Mouse (Mus musculus): Measurements from ENCODE around the gene Car6. TPM values are rescaled to one million over a fixed set of nuclear protein-coding genes. Genes with fewer than 3 reads are reported as not detected.
A peak's percentile ranks its signal among the peaks of the same experiment; 100 is the strongest.

The Car6 gene
- polyA plus RNA-seq, 1 experiment from 2014 or later: 0.20 TPM

DNA sequence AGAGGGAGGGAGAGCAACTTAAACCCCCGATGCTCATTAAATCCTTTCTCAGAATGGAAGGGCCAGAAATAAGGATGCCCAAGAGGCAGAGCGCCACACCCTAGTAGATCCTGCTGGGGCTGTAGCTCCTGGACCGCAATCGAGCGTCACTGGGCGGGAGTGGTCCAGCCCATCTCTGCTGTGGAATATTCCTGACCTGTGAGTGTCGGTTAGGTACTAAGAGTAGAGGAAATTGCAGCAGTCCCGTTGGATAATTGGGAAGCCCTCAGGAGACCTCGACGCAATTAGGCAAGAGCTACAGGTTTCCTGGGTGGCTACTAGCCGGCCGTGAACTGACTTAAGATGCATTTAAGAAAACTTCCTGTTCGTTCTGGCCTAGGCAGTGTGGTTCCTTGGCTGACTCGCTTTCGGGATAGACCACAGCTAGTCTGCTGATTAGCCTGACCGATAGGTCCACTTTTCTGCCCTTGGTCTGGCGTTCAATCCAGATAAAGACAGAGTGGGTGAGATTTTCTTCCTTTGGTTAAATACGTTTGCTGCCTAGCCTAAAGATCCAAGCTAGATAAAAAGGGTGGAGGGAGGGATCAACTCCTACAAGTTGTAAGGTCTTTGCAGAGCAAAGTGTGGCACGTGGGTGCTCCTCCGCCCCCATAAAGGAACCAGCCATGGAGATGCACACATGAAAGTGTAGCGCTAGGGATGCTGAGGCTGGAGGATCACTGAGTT, 36.7 kb upstream of the Car6 start:
- Histone ChIP-seq H3K9ac (peak overlapping the region; percentile 80), H3K4me1 (peaks cover 58% of the 10 kb centered on the region), H3K27ac (peak overlapping the region; percentile 98), H3K36me3 (peaks cover 26% of the 10 kb centered on the region), H3K27me3 (no peaks in the 10 kb centered on the region), H3K4me3 (peak overlapping the region; percentile 67), H3K9me3 (no peaks in the 10 kb centered on the region), H3K4me2 (peak overlapping the region; percentile 71)
- under 1% methylated on average over 21 of the region's 21 CpGs for WGBS
- no peak for ATAC-seq (ENCODE audit: insufficient number of reproducible peaks, low FRiP score, low TSS enrichment, low read depth)

DNA sequence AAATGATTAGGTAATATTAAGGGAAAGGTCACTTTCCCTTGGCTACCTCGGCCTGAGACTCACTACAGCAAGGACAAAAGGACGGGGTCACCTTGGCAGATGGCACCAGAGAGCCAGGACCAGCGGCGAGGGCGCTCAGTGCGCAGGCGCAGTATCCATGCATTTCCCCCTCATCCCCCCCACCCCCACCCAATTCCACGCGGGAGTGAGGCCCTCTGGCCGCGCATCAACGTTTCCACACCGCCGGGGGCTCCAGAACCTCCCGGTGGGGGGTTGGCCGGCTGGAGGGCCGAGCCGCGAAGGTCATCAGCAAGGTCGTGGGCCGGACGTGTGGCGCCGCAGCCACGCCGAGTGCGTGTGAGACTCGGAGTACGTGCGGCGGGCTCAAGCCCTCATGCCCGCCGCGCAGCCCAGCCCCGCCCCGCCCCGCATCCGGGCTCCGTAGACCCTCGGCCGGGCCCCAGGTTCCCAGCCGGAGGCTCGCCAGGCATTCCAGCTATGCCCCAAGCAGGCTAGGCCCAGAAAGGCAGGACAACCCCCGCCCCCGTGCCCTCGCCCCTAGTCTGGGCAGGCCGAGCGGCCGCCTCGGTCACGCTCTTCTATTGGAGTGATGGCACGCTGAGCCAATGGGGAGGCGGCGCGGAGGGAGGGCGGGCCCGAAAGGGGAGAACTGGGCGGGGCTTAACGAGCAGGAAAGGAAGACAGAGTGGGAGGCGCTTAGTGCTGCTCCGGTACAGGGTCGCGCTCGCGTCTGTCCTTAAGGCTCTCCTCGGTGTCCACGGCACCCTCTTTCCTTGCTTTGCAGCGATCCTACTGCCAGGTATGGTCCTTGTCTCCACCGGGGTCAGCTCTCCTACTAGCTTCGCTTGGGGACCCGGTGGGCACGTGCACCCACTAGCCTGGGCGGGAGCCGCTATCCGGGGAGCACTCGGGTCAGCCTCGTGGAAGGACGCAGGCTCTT, 35.7 kb upstream of the Car6 start, which contains the start of gene Eno1:
Eno1 (plus strand) TSS at position 201 of the 961 bp plus-strand sequence.
- peak; percentile 97 for ATAC-seq (ENCODE audit: insufficient number of reproducible peaks, low FRiP score, low TSS enrichment, low read depth)
- Histone ChIP-seq H3K4me3 (peak within 1 kb of the TSS; percentile 67), H3K36me3 (peaks cover 16% of the 10 kb centered on the region), H3K27ac (peak within 1 kb of the TSS; percentile 98), H3K9ac (peak within 1 kb of the TSS; percentile 80), H3K27me3 (no peaks in the 10 kb centered on the region), H3K9me3 (no peaks in the 10 kb centered on the region), H3K4me1 (peaks cover 57% of the 10 kb centered on the region), H3K4me2 (peak within 1 kb of the TSS; percentile 71)
- WGBS: under 1% methylated on average over 77 of the region's 78 CpGs

DNA sequence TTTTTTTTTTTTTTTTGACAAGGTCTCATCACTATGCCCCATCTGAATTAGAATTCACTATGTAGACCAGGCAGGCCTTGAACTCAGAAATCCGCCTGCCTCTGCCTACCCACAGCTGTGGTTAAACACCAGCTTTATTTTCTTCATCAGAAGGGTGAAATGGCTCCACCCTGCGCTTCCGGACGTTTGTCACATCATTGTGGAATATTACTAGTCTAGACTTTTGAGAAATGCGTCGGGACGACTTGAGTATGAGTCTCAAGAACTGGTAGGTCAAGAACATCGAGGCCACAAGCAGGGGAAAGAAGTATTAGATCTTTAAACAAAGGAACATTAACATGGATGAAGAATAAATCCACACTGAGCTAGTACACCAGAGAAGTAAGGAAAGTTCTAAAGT, 34.9 kb upstream of the Car6 start:
- Histone ChIP-seq H3K9ac (0 out of 2 replicates have a peak overlapping the region, but pooled peaks have one; percentile 80), H3K4me1 (peaks cover 58% of the 10 kb centered on the region), H3K27me3 (no peaks in the 10 kb centered on the region)

DNA sequence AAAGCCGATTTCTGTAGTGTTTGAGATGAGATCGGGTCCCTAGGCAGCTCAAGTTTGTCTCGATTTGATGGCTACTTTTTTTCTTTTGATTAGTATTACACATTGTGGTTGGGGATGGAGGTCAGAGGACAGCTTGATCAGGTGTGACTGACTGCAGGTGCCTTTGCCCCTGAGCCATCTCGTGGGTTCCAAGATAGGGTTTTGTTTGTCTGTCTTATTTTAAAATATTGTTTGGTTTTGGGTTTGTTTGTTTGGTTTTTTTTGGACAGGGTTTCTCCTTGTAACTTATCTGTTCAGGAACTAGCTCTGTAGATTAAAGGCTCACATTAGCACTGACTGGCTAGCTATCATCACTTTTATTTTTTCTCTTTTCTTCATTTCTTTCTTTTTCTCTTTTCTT, 34.5 kb upstream of the Car6 start:
- no peak for ATAC-seq (ENCODE audit: insufficient number of reproducible peaks, low FRiP score, low TSS enrichment, low read depth)

More for the DNA sequence above, 34.9 kb upstream of the Car6 start:
- WGBS: 78% methylated on average over 8 of the region's 8 CpGs
- Histone ChIP-seq H3K4me3 (peak overlapping the region; percentile 67), H3K27ac (peak overlapping the region; percentile 98), H3K4me2 (peak overlapping the region; percentile 71), H3K9me3 (no peaks in the 10 kb centered on the region), H3K36me3 (peaks cover 9% of the 10 kb centered on the region)
- ATAC-seq (ENCODE audit: insufficient number of reproducible peaks, low FRiP score, low TSS enrichment, low read depth): no peak

DNA sequence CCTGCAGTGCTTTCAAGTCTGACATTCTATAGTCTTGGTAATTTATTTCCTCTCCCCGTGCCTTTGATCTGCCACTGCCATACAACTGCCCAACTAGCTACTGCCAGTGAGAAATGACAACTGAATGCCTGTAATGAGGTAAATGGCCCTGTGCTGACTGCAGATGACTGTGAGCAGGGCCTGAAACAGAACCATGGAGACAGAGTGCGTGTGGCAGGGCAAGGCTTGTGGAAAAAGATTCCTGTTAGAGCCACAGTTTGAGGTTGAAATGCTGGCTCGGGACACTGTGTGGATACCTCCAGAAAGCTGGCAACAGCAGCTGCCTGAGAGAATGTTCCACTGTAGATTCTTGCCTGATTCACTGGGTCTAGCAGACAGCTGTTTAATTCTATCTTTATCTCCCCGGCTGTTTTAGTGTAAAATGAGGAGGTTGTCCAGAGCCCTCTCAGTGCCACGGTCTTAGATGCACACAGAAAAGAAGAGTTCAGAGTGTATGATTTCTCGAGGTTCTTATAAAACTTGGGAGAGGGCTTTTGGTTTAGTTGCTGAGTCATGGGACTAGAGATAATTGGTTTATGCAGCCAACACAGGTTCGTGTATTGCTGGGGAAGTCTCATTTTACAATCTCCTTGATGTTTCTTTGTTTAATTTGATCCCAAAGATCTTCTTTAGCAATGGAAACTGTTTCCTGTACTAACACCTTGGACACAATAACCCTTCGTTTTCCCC, 33.6 kb upstream of the Car6 start:
- 29% methylated on average over 8 of the region's 8 CpGs for WGBS
- no peak overlapping the region for H3K4me3 ChIP-seq
- H3K36me3 ChIP-seq: no peaks in the 10 kb centered on the region
- H3K27me3 ChIP-seq: no peaks in the 10 kb centered on the region
- no peak overlapping the region for H3K9ac ChIP-seq
- no peaks in the 10 kb centered on the region for H3K9me3 ChIP-seq
- H3K4me2 ChIP-seq: no peak overlapping the region
- peaks cover 55% of the 10 kb centered on the region for H3K4me1 ChIP-seq
- no peak for ATAC-seq (ENCODE audit: insufficient number of reproducible peaks, low FRiP score, low TSS enrichment, low read depth)
- peak overlapping the region; percentile 73 for H3K27ac ChIP-seq

More for the DNA sequence above, 34.5 kb upstream of the Car6 start:
- Histone ChIP-seq H3K9ac (no peak overlapping the region), H3K36me3 (peaks cover 5% of the 10 kb centered on the region; the same call in 1 of the 2 replicates), H3K4me3 (no peak overlapping the region), H3K9me3 (no peaks in the 10 kb centered on the region), H3K27me3 (no peaks in the 10 kb centered on the region), H3K4me1 (peaks cover 59% of the 10 kb centered on the region), H3K4me2 (no peak overlapping the region), H3K27ac (peak overlapping the region; percentile 73)
- WGBS: 80% methylated on average over 4 of the region's 4 CpGs

DNA sequence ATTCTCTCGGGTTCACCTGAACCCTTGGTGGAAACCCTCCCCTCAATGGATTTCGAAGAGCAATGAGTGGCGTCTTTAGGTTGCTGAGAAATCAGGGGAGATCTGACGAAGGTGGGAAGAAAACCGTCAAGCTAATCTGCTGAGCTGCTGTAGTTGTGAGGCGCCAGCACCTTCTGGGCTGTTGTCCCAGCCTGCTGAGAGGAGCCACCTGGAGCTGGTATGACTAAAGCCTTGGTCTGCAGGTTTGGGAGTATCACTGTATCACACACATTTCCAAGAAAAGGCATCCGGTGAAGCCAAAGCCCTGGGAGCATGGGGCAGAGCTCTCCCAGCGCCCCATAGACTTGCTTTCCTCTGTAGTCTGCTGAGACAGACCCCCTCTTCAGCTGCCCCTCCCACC, 30.7 kb upstream of the Car6 start:
- ATAC-seq (ENCODE audit: insufficient number of reproducible peaks, low FRiP score, low TSS enrichment, low read depth): no peak
- WGBS: 50% methylated on average over 8 of the region's 8 CpGs
- no peak overlapping the region for H3K4me3 ChIP-seq
- H3K9me3 ChIP-seq: no peaks in the 10 kb centered on the region
- H3K27ac ChIP-seq: no peak overlapping the region
- H3K9ac ChIP-seq: no peak overlapping the region
- H3K4me1 ChIP-seq: peaks cover 58% of the 10 kb centered on the region
- no peak overlapping the region for H3K4me2 ChIP-seq
- H3K36me3 ChIP-seq: no peaks in the 10 kb centered on the region
- H3K27me3 ChIP-seq: no peaks in the 10 kb centered on the region

DNA sequence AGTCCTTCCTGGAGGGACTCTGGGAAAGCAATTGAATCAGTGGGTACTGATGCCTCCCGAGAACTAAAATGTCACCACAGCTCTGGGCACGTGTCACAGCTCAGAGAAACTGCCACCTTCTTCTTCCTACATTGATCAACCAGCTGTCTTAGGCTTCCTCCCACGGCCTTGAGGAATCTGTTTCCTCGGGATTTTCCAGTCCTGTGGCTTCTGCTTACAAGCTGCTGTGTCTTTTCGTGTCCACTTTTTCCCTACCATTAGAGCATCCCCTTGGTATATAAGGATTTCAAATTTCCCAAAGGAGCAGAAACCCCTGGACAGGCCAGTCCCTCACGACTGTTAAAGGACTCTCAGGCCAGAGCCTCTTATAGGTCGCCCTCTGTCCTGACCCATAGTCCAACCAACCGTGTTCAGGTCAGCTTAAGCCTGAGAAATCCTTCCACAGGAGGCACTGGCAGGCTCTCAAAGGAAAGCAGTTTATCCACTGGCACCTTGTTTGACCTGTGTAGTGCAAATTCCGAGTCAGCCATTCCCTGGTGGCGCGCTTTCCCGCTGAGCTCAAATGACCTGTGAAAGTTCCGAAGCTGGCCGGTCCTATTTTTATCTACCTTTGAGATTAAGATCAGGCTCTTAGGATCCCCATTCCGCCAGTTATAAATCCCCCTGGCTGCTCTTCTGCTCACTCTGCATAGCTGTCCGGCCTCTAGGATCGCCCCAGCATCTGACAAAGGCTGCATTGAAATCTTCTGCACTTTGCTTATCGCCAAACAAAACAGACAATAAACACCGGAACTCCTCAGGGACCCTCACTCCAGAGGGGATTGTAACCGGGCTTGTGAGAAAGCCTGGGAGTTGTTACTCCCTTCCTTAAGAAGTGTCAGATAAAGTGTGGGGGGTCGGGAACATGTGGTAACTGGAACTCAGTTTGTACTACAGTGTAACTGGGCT, 29.6 kb upstream of the Car6 start:
- peak overlapping the region; percentile 43; the same call in 1 of the 2 replicates for H3K27ac ChIP-seq
- no peak for ATAC-seq (ENCODE audit: insufficient number of reproducible peaks, low FRiP score, low TSS enrichment, low read depth)
- H3K4me1 ChIP-seq: peaks cover 57% of the 10 kb centered on the region
- no peak overlapping the region for H3K4me2 ChIP-seq
- H3K36me3 ChIP-seq: no peaks in the 10 kb centered on the region
- H3K4me3 ChIP-seq: no peak overlapping the region
- H3K9me3 ChIP-seq: no peaks in the 10 kb centered on the region
- no peak overlapping the region for H3K9ac ChIP-seq
- 28% methylated on average over 21 of the region's 21 CpGs for WGBS
- H3K27me3 ChIP-seq: no peaks in the 10 kb centered on the region

DNA sequence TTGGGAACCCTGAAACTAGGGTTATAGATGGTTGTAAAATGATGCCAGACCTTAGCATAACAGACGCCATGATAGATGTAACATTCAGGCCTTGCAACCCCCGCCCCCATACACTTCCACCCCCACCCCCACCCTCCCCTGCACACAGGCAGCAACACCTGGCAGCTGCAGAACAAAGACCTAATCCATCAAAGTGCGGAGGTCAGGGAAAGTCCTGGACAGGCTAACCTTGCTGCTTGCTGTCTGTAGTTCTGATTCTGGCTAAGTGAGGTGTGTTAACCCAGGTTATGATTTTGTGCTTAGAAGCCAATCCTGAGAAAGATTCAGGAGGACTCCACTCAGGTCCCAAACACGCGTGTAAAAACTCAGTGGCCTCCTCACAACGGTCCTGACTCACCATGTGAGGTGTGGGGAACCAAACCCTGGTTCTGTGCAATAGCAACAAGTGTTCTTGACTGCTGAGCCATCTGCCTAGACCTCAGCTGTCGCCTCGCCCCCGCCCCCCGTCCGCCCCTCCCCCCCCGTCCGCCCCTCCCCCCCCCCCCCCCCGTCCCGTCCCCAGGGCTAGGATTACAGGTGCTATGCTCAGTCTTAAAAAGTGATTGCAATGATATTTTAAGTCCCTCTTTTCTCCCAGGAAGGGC, 28.7 kb upstream of the Car6 start:
- Histone ChIP-seq H3K4me1 (peaks cover 50% of the 10 kb centered on the region), H3K36me3 (no peaks in the 10 kb centered on the region)
- ATAC-seq (ENCODE audit: insufficient number of reproducible peaks, low FRiP score, low TSS enrichment, low read depth): no peak

DNA sequence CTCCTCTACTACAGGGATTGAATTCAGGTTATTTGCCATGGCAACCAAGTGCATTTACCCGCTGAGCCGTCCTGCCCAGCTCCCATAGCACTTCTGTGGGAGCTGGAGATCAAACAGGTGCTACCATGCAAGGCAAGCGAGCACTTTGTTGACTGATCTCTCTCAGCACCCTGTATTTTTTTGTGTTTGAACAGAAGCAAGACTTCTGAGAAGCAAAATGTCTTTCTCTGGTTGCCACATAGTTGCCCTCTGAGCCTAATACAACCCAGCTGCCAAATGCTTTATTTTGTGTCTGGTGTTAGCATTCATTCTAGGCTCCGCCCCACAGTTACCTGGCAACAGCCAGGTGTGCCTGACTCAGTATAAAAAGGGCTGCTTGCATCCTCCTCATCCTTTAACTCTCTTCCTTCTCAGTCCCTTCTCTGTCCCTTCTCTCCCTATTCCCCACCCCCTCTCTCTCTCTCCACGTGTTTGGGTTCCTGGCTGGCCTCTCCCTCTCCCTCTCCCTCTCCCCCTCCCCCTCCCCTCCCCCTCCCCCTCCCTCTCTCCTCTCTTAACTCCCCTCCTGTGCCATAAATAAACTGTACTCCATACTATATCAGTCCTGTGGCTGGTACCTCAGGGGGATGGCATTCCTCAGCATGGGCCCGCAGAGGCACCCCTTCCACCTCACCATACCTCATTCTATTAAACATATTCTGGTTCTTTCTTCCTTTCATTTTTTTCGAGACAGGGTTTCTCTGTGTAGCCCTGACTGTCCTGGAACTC, 27.6 kb upstream of the Car6 start:
- H3K9me3 ChIP-seq: no peaks in the 10 kb centered on the region
- H3K9ac ChIP-seq: no peak overlapping the region
- no peak for ATAC-seq (ENCODE audit: insufficient number of reproducible peaks, low FRiP score, low TSS enrichment, low read depth)
- WGBS: 41% methylated on average over 7 of the region's 7 CpGs
- no peaks in the 10 kb centered on the region for H3K36me3 ChIP-seq
- H3K4me3 ChIP-seq: no peak overlapping the region
- H3K4me2 ChIP-seq: no peak overlapping the region
- H3K27me3 ChIP-seq: no peaks in the 10 kb centered on the region
- peaks cover 42% of the 10 kb centered on the region for H3K4me1 ChIP-seq
- H3K27ac ChIP-seq: 0 out of 2 replicates have a peak overlapping the region, but pooled peaks have one; percentile 17

More for the DNA sequence above, 28.7 kb upstream of the Car6 start:
- H3K4me2 ChIP-seq: no peak overlapping the region
- H3K27ac ChIP-seq: no peak overlapping the region
- no peaks in the 10 kb centered on the region for H3K27me3 ChIP-seq
- no peak overlapping the region for H3K4me3 ChIP-seq
- H3K9me3 ChIP-seq: no peaks in the 10 kb centered on the region
- H3K9ac ChIP-seq: no peak overlapping the region
- WGBS: 19% methylated on average over 12 of the region's 15 CpGs

Measured in limb, embryonic 15.5 days (tissue).